Mouse (Mus musculus): ENCODE measurements around the gene Batf.

GRCm38 (mm10) chr12:85726729-85727397 lies 40.4 kb downstream of the Batf start:
- TF ChIP-seq POLR2A (IDR thresholded peaks at IDR 0.05; ENCODE audit: borderline replicate concordance, low read depth, low read length) (no peak), CTCF (IDR thresholded peaks at IDR 0.05; ENCODE audit: low read depth, low read length) (no peak)

All from bone marrow macrophage, adult 2 months (primary cell).